Mouse (Mus musculus) spleen, adult 2 months (tissue): ENCODE measurements around the gene Vangl1.

ENCODE experiments used
- CTCF ChIP-seq: fragments of 200-500 bp; IDR thresholded peaks from 2 replicates; pipeline ENCODE4 v1.5.1; 2011; ENCODE audit warnings: mild to moderate bottlenecking, inconsistent platforms; ENCODE audit not compliant: insufficient read depth, insufficient read length, insufficient replicate concordance; ENCODE audit errors: extremely low read depth
- POLR2A ChIP-seq: fragments of 200-500 bp; IDR thresholded peaks from 2 replicates; pipeline ENCODE4 v1.6.1; 2011; ENCODE audit warnings: low read depth, low read length, inconsistent platforms

DNA sequence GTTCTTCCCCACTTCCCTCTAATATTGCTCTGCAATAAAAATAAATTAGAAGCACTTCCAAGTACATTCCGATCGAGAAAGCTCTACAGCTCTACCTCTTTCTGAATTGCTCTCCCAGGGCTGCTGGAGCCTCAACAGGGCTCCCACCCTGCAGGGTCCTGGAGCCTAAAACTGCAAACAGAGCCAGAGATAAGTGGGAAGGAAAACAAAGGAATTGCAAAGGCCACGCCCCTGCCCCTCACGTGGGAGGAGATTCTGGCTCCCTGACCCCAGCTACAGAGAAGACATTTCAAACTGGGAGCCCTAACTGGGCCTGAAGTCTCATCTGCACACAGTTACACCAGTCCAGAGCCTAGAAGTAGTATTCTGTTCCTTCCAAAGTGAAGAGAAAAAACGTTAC is 6.7 kb downstream of the Vangl1 start:
- TF ChIP-seq POLR2A (no peak), CTCF (no peak)
